Mouse (Mus musculus) lung, postnatal 0 days (tissue): Measurements from ENCODE around the gene Coro1b. TPM values are rescaled to one million over a fixed set of nuclear protein-coding genes. Genes with fewer than 3 reads are reported as not detected.

ENCODE experiments used
- ATAC-seq: fragments of 200-750 bp; cut with Nextera tagmentation; 2 replicates; pipeline ENCODE4 v1.8.0; 2017; ENCODE audit warnings: moderate library complexity
- DNase-seq: peaks from one replicate; pipeline ENCODE4 v3.0.0-alpha.2; 2016; ENCODE audit warnings: low spot score
- H3K27ac ChIP-seq: fragments of 300-500 bp; sonication (generic); 2 replicates; pipeline ENCODE4 v1.5.1; 2014; ENCODE audit warnings: antibody characterized with exemption, mild to moderate bottlenecking, low read length, mixed read lengths
- H3K27me3 ChIP-seq: fragments of 300-500 bp; sonication (generic); replicated peaks from 2 replicates; pipeline ENCODE4 v1.6.1; 2014; ENCODE audit warnings: low read length, mixed read lengths; ENCODE audit not compliant: insufficient read depth
- H3K36me3 ChIP-seq: fragments of 300-500 bp; sonication (generic); 2 replicates; pipeline ENCODE4 v1.6.1; 2014; ENCODE audit warnings: low read length, mixed read lengths; ENCODE audit not compliant: insufficient read depth
- H3K4me1 ChIP-seq: fragments of 300-500 bp; sonication (generic); 2 replicates; pipeline ENCODE4 v1.6.1; 2014; ENCODE audit warnings: antibody characterized with exemption, low read depth, low read length, mixed read lengths; ENCODE audit not compliant: insufficient read depth
- H3K4me2 ChIP-seq: fragments of 300-500 bp; sonication (generic); replicated peaks from 2 replicates; pipeline ENCODE4 v1.6.1; 2014; ENCODE audit warnings: low read depth, mild to moderate bottlenecking, low read length, moderate library complexity, mixed read lengths
- H3K4me3 ChIP-seq: fragments of 300-500 bp; sonication (generic); 2 replicates; pipeline ENCODE4 v1.5.1; 2014; ENCODE audit warnings: low read depth, low read length
- H3K9ac ChIP-seq: fragments of 300-500 bp; sonication (generic); replicated peaks from 2 replicates; pipeline ENCODE4 v1.6.1; 2014; ENCODE audit warnings: low read depth, mild to moderate bottlenecking
- H3K9me3 ChIP-seq: fragments of 300-500 bp; sonication (generic); 2 replicates; pipeline ENCODE4 v1.6.1; 2016; ENCODE audit warnings: low read length, mixed read lengths
- CTCF ChIP-seq: IDR thresholded peaks from 2 replicates; pipeline ENCODE4 v1.5.1; 2016; ENCODE audit warnings: antibody characterized with exemption, mild to moderate bottlenecking
- EP300 ChIP-seq: IDR thresholded peaks from 2 replicates; pipeline ENCODE4 v1.6.1; 2016; ENCODE audit warnings: antibody characterized with exemption, mild to moderate bottlenecking, control low read depth
- WGBS: fragments of 180-500 bp; shearing (Covaris S2); extraction: QIAGEN DNeasy Blood & Tissue Kit; methylation state at CpG from one replicate; pipeline ENCODE4 v1.1.7; 2014; 5-methylcytosine and 5-hydroxymethylcytosine counted together
- polyA plus RNA-seq: library from polyadenylated mRNA; unstranded; fragments of >200 nt; fragmentation: Nextera tagmentation; extraction: Ambion mirVana; gene quantifications from 2 replicates; pipeline ENCODE4 v1.2.1, GENCODE M21; 2015

The Coro1b gene
- polyA plus RNA-seq, 1 experiment from 2014 or later: 183 TPM

- Histone ChIP-seq H3K27ac (no peak overlapping the region), H3K36me3 (peaks cover 29% of the 10 kb centered on the region; the same call in 1 of the 2 replicates), H3K4me1 (no peaks in the 10 kb centered on the region), H3K9me3 (no peaks in the 10 kb centered on the region), H3K4me2 (no peak overlapping the region), H3K9ac (no peak overlapping the region), H3K4me3 (no peak overlapping the region), H3K27me3 (no peaks in the 10 kb centered on the region)
- no peak for DNase-seq
- TF ChIP-seq EP300 (no peak), CTCF (no peak)
- no peak for ATAC-seq
- WGBS: 79% methylated on average over 18 of the region's 20 CpGs
Measured at GRCm38 (mm10) chr19:4156073-4156579, 7.7 kb downstream of the Coro1b start.

- TF ChIP-seq EP300: no peak
- no peak for TF ChIP-seq CTCF
- no peak overlapping the region for H3K9ac ChIP-seq
- no peak for ATAC-seq
- no peak overlapping the region for H3K27ac ChIP-seq
- H3K4me1 ChIP-seq: no peaks in the 10 kb centered on the region
- WGBS: 90% methylated on average over 12 of the region's 12 CpGs
- H3K9me3 ChIP-seq: no peaks in the 10 kb centered on the region
- H3K27me3 ChIP-seq: no peaks in the 10 kb centered on the region
- no peak overlapping the region for H3K4me2 ChIP-seq
- no peak overlapping the region for H3K4me3 ChIP-seq
- H3K36me3 ChIP-seq: peaks cover 30% of the 10 kb centered on the region; the same call in 1 of the 2 replicates
- no peak for DNase-seq
Measured at GRCm38 (mm10) chr19:4156771-4157170, 8.4 kb downstream of the Coro1b start.

- 94% methylated on average over 8 of the region's 8 CpGs for WGBS
- no peak for DNase-seq
- no peaks in the 10 kb centered on the region for H3K9me3 ChIP-seq
- H3K4me3 ChIP-seq: no peak overlapping the region
- no peak overlapping the region for H3K4me2 ChIP-seq
- no peak overlapping the region for H3K27ac ChIP-seq
- TF ChIP-seq EP300: no peak
- H3K9ac ChIP-seq: no peak overlapping the region
- no peaks in the 10 kb centered on the region for H3K27me3 ChIP-seq
- H3K4me1 ChIP-seq: no peaks in the 10 kb centered on the region
- peaks cover 27% of the 10 kb centered on the region; the same call in 1 of the 2 replicates for H3K36me3 ChIP-seq
- no peak for ATAC-seq
Measured at GRCm38 (mm10) chr19:4159049-4159448, 10.6 kb downstream of the Coro1b start.

GRCm38 (mm10) chr19:4162646-4163542 is 14.5 kb downstream of the Coro1b start, which contains the start of gene Rps6kb2:
Gene Rps6kb2 (minus strand): TSS chr19:4163354.
- ATAC-seq: peak; percentile 93
- Histone ChIP-seq H3K4me2 (peak within 1 kb of the TSS; percentile 83), H3K4me3 (peak within 1 kb of the TSS; percentile 67), H3K9ac (peak within 1 kb of the TSS; percentile 69), H3K27me3 (no peaks in the 10 kb centered on the region), H3K4me1 (no peaks in the 10 kb centered on the region), H3K9me3 (no peaks in the 10 kb centered on the region), H3K27ac (no peak within 1 kb of the TSS), H3K36me3 (peaks cover 16% of the 10 kb centered on the region; the same call in 1 of the 2 replicates)
- WGBS: 7% methylated on average over 42 of the region's 42 CpGs
- no peak for TF ChIP-seq EP300
- peak; percentile 98 for DNase-seq

- Histone ChIP-seq H3K4me2 (peak overlapping the region; percentile 83; the same call in 1 of the 2 replicates), H3K9ac (no peak overlapping the region), H3K36me3 (peaks cover 16% of the 10 kb centered on the region; the same call in 1 of the 2 replicates), H3K9me3 (no peaks in the 10 kb centered on the region), H3K27me3 (no peaks in the 10 kb centered on the region), H3K4me1 (no peaks in the 10 kb centered on the region), H3K4me3 (peak overlapping the region; percentile 67; the same call in 1 of the 2 replicates), H3K27ac (no peak overlapping the region)
- WGBS: 29% methylated on average over 4 of the region's 4 CpGs
- no peak for ATAC-seq
- TF ChIP-seq EP300 (no peak), CTCF (no peak)
- no peak for DNase-seq
Measured at GRCm38 (mm10) chr19:4163543-4163887, 15.1 kb downstream of the Coro1b start.

- DNase-seq (no peak), ATAC-seq (no peak)
- peaks cover 12% of the 10 kb centered on the region; the same call in 1 of the 2 replicates for H3K36me3 ChIP-seq
- no peak overlapping the region for H3K4me3 ChIP-seq
- no peaks in the 10 kb centered on the region for H3K4me1 ChIP-seq
- TF ChIP-seq EP300 (no peak), CTCF (no peak)
- no peaks in the 10 kb centered on the region for H3K27me3 ChIP-seq
- no peak overlapping the region for H3K4me2 ChIP-seq
- no peak overlapping the region for H3K9ac ChIP-seq
- 78% methylated on average over 3 of the region's 3 CpGs for WGBS
- no peak overlapping the region for H3K27ac ChIP-seq
- no peaks in the 10 kb centered on the region for H3K9me3 ChIP-seq
Measured at GRCm38 (mm10) chr19:4164100-4164499, 15.7 kb downstream of the Coro1b start.
